Mouse (Mus musculus) hindlimb bud, embryonic 11.5 days (tissue): ENCODE data around the gene Pole4.
"Not testable (repeated sequence)": the region's sequence is repeated elsewhere in the genome, so short reads cannot be mapped to it uniquely, and the experiment has no call there.

Experiments used
- DNase-seq: peaks from one replicate; pipeline ENCODE4 v3.0.0-alpha.2; 2012; ENCODE audit warnings: low read depth, low spot score; ENCODE audit errors: extremely low spot score

Gene Pole4

GRCm38 (mm10) chr6:82640046-82640445 lies 65.1 kb downstream of the Pole4 start:
- DNase-seq: no peak

GRCm38 (mm10) chr6:82625331-82625730 lies 79.8 kb downstream of the Pole4 start:
- DNase-seq: not testable (repeated sequence)

GRCm38 (mm10) chr6:82613201-82613600 lies 92.0 kb downstream of the Pole4 start:
- DNase-seq: no peak

- no peak for DNase-seq
Measured at GRCm38 (mm10) chr6:82611049-82611448, 94.1 kb downstream of the Pole4 start.

DNA sequence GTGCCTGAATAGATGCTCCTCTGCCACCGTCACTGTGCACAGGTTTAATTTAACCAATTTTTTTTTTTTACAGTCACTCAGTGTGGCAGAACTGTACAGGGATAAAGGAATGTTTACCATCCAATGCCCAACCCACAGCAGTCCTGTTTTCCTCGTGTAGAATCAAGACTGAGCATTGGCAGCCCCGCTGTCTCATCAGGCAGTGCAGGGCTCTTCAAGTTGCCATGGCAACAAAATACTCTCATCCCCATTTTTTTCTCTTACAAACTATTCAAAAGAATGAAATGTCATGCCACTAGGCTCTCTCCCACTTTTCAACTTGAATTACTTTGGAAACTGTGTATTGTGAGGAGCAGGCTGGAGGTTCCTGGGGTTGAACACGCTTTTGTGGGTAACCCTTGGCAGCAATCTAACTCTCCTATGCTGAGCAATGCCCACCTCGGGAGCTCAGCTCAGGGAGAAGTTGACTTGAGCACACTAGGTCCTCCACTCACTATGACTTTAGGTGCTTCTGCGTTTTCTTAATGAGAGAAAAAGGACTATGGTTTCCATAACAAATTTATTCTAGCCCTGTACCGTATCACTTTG lies 95.7 kb downstream of the Pole4 start:
- DNase-seq: no peak

- no peak for DNase-seq
Measured at GRCm38 (mm10) chr6:82608756-82609155, 96.4 kb downstream of the Pole4 start.

DNA sequence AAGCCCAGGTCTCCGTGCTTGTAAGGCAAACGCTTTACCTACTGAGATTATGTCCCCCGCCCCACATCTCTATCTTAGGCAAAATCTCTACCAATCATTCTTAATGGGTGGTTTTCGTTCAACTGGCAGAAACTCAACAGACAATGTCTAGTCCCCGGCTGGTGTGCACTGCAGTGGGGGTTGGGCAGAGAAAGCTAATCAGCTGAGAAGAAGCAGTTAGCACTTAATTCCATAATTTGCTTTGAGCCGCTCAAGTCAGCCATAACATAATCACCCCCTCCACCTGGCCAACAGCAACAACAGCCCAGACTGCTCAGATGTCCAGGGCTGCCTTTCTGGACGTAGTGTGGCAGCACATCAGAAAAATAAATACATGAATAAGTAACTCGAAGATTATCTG lies 100.4 kb downstream of the Pole4 start:
- no peak for DNase-seq

DNA sequence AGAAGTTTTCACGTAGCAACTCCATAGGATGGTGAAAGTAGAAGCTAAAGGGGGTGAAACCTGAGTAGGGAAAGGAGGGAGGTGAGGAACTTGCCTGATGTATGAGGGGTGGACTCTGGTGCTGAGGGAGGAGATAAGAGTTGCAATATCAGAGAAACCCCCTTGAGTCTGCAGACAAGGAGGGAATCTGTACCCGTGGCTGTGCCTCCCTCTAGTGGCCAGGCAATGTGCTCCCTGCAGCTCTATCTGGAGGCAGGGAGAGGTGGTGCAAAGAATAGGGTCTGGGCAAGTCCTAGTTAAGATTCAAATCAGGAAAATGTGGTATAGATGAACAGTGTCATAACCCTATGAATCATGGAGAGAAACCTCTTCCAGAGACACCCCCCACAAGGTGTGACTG lies 101.5 kb downstream of the Pole4 start:
- no peak for DNase-seq

- no peak for DNase-seq
Measured at GRCm38 (mm10) chr6:82603228-82603627, 101.9 kb downstream of the Pole4 start.

DNA sequence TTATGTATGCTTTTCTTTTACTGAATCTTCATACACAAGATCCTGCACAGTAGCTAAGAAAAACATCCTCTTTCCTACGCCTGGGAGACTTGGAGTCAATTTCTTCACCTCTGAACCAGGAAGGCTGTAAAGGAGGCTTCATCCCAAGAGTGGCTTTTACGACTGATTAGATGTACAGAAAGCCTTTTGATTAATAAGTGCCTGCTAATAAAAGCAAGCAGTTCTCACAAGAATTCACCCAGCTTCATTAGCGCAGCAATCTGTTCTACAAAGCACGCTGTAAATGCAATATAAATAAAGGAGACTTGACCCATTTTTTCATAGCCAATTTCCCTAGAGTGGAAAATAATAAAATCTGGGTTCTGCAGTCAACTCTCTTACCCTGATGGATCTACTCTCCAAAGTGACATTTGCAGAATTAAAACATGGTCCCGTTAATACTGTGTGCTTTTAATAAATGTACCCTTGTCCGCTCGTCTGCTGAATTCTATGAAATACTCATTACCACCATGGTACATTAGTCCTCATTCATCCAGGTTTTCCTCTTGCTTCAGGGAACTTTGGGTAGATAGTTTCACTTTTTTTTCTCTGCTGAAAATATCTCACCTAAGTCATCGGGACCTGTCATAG lies 109.6 kb downstream of the Pole4 start:
- peak; percentile 8 for DNase-seq

- DNase-seq: no peak
Measured at GRCm38 (mm10) chr6:82589387-82589786, 115.8 kb downstream of the Pole4 start.

DNA sequence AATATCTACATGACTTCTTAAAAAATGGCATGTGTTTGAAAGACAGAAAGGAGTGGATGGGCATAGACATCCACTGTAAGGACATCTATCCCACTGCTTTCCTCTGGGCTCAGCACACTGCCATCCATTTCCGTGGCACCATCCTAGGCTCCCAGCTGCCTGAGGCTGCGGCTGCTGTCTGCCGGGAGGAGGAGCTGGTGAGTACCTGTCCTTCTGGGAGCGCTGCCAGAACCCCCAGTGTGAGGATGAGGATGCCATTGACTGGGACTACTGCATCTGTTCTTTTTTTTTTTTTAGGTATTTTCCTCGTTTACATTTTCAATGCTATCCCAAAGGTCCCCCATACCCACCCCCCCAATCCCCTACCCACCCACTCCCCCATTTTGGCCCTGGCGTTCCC lies 119.8 kb downstream of the Pole4 start:
- no peak for DNase-seq

GRCm38 (mm10) chr6:82575445-82575844 lies 129.7 kb downstream of the Pole4 start:
- DNase-seq: no peak
